Mouse (Mus musculus): ENCODE data around the gene Il1rl1. TPM values are rescaled to one million over a fixed set of nuclear protein-coding genes. Genes with fewer than 3 reads are reported as not detected.

Gene Il1rl1
- total and polyA plus RNA-seq, 3 experiments = 44.4 to 68.4 TPM; not detected in 1

- H3K27ac ChIP-seq (ENCODE audit: control insufficient read depth, low read depth, low read length) = peak overlapping the region; percentile 12
- H3K36me3 ChIP-seq (ENCODE audit: control insufficient read depth in 1 of 2, insufficient read depth in 2 of 2, low read length in 2 of 2) = peaks cover 0 to 21% of the 10 kb centered on the region in 2 experiments; a peak in 2 of 4 replicates
- no peaks in the 10 kb centered on the region for H3K27me3 ChIP-seq (ENCODE audit: control insufficient read depth in 1 of 2, insufficient read depth in 2 of 2, low read length in 2 of 2)
- DNase-seq (ENCODE audit: low read depth, low spot score) = peak; percentile 25
- H3K79me2 ChIP-seq (ENCODE audit: control insufficient read depth, insufficient read depth, low read length, poor library complexity) = no peaks in the 10 kb centered on the region
- H3K4me1 ChIP-seq (ENCODE audit: control insufficient read depth in 1 of 2, insufficient read depth in 2 of 2, low read length in 2 of 2) = peaks cover 11 to 34% of the 10 kb centered on the region in 2 experiments
- no peak overlapping the region for H3K4me3 ChIP-seq (ENCODE audit: control insufficient read depth in 1 of 2, insufficient read depth in 1 of 2, low read depth in 2 of 2, low read length in 2 of 2)
- no peaks in the 10 kb centered on the region for H3K9me3 ChIP-seq (replicated peaks; ENCODE audit: insufficient read depth, low read length)
- H3K9ac ChIP-seq (ENCODE audit: control insufficient read depth, low read depth, low read length, poor library complexity, severe bottlenecking) = no peak overlapping the region
- TF ChIP-seq POLR2AphosphoS2 (IDR thresholded peaks at IDR 0.05; ENCODE audit: low read length) (no peak), HCFC1 (IDR thresholded peaks at IDR 0.05; ENCODE audit: low read depth, low read length) (no peak), ZKSCAN1 (IDR thresholded peaks at IDR 0.05; ENCODE audit: low read depth, low read length) (no peak), GATA1 (IDR thresholded peaks at IDR 0.05; ENCODE audit: low read depth, low read length) (peak; percentile 26), USF1 (IDR thresholded peaks at IDR 0.05; ENCODE audit: low read depth, low read length) (no peak), NELFE (IDR thresholded peaks at IDR 0.05; ENCODE audit: low read depth, low read length) (no peak), JUND (IDR thresholded peaks at IDR 0.05; ENCODE audit: low read depth, low read length) (no peak), MAZ (IDR thresholded peaks at IDR 0.05; ENCODE audit: low read depth, low read length) (no peak), CHD2 (IDR thresholded peaks at IDR 0.05; ENCODE audit: low read length) (no peak), GABPA (IDR thresholded peaks at IDR 0.05; ENCODE audit: low read depth, low read length) (no peak), TCF12 (IDR thresholded peaks at IDR 0.05; ENCODE audit: low read depth, low read length) (peak; percentile 28; the same call in 1 of the 2 replicates), MEF2A (IDR thresholded peaks at IDR 0.05; ENCODE audit: extremely low read depth, insufficient replicate concordance, low read depth, low read length, poor library complexity, severe bottlenecking) (no peak), EP300 (IDR thresholded peaks at IDR 0.05; ENCODE audit: low read depth in 1 of 2, low read length in 2 of 2) (peak in 1 of 2 experiments; percentile 26; a peak in 1 of 4 replicates), UBTF (IDR thresholded peaks at IDR 0.05; ENCODE audit: borderline replicate concordance, insufficient read depth, low read depth, low read length) (no peak), MYB (IDR thresholded peaks at IDR 0.05; ENCODE audit: low read depth, low read length) (no peak), SMC3 (IDR thresholded peaks at IDR 0.05; ENCODE audit: low read depth, low read length) (no peak), TBP (IDR thresholded peaks at IDR 0.05; ENCODE audit: low read depth, low read length) (no peak), TAL1 (IDR thresholded peaks at IDR 0.05; ENCODE audit: low read length) (peak; percentile 24), CHD1 (IDR thresholded peaks at IDR 0.05; ENCODE audit: low read depth, low read length) (no peak), MAFK (IDR thresholded peaks at IDR 0.05; ENCODE audit: borderline replicate concordance, low read depth, low read length) (no peak), NRF1 (IDR thresholded peaks at IDR 0.05; ENCODE audit: insufficient read depth, low read depth, low read length, poor library complexity, severe bottlenecking) (no peak), ETS1 (IDR thresholded peaks at IDR 0.05; ENCODE audit: low read depth, low read length) (peak; percentile 77), ZNF384 (IDR thresholded peaks at IDR 0.05; ENCODE audit: low read depth, low read length) (peak; percentile 76), ELF1 (IDR thresholded peaks at IDR 0.05; ENCODE audit: low read depth, low read length) (no peak)
Measured at GRCm38 (mm10) chr1:40414863-40415656, 14.3 kb upstream of the Il1rl1 start.

Measured in MEL (cell line).